Mouse (Mus musculus) thymus, adult 18-20 months (tissue): ENCODE data around the gene Mterf1a.
A peak's percentile ranks its signal among the peaks of the same experiment; 100 is the strongest.
"Not testable (repeated sequence)": the region's sequence is repeated elsewhere in the genome, so short reads cannot be mapped to it uniquely, and the experiment has no call there.

Experiments used
- DNase-seq, 2 experiments: peaks; one replicate each; pipeline ENCODE4 v3.0.0; 2022; ENCODE audit warnings: mixed read lengths in 2 of 2

Mterf1a gene

GRCm38 (mm10) chr5:3893459-3894293 is at the start of gene Mterf1a:
Mterf1a (minus strand) TSS chr5:3893933.
- peak; percentile 23 to 26 for DNase-seq

- DNase-seq = not testable (repeated sequence)
These were observed 49.4 kb upstream of the Mterf1a start for GRCm38 (mm10) chr5:3943169-3943568.

GRCm38 (mm10) chr5:3941240-3941639 is 47.5 kb upstream of the Mterf1a start:
- no peak for DNase-seq

DNA sequence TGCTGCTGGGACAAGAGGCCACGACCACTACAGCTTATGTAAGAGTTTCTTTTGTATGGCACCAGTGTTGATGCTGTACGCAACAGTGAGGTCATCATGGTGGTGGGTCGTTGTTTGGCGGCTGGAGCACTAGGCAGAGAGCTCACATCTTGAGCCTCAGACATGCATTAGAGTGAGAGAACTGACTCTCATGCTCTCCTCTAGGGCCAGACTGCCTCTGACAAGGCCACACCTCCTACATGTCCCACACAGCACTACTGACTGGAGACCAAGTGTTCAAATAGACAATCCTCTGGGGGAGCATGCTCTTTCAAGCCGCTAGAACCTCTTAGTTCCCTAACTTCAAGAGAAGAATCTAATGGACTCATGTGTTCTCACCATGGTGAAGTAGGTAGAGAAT is 45.6 kb upstream of the Mterf1a start:
- no peak for DNase-seq

DNA sequence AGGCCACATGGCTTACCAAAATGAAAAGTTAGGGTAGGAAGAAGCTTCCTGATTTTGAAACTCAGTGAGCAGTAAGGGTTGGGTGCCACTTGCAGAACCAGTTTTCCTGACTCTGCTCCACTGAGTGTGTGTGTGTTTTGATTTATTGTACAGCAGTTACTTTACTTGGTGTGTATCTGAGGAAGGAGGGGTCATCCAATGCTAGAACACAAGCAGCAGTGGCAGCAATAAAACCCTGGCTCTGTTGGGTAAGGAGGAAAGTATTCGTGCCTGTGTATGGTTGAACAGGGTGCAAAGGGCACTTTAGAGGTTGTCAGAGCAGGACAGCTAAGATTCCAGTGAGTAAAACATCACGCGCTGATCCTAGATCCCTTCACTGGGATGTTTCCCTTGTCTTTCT is 45.2 kb upstream of the Mterf1a start:
- no peak for DNase-seq

- no peak for DNase-seq
These were observed 42.2 kb upstream of the Mterf1a start for GRCm38 (mm10) chr5:3935778-3936554.

GRCm38 (mm10) chr5:3935266-3935665 is 41.5 kb upstream of the Mterf1a start:
- no peak for DNase-seq

DNA sequence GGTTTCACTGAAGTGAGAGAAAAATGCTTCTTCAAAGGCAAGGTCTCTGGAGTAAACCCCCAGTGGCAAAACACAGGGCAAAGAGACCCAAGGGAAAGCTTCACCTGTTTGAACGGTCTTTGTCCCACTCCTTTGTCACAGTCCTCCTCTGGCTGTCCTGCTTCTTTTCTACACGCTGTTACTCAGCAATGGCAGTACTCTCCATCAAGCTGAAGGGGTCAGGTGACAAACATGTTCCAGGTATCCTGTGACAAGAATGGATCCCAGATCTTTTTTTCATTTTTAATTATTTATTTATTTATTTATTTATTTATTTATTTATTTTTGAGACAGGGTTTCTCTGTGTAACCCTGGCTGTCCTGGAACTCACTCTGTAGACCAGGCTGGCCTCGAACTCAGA is 39.8 kb upstream of the Mterf1a start:
- DNase-seq = no peak

DNA sequence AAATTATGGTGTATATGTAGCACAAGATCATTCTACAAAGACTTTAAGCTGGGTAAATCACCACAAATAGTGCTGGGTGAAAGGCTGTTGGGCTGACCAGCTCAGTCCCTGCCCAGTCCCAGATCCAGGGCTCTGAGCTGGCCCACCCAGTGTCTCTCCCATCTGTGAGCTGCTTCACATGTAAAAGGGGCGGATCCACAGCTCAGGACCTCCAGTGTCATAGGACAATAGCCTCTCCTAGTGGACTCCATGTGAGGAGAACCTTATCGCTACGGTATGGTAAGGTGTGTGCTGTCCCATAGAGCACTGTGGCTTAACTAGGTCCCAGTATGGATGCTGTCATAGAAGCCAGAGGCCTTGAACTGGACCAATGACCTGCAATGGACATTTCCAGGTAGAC is 37.9 kb upstream of the Mterf1a start:
- no peak for DNase-seq

- DNase-seq = no peak
These were observed 37.0 kb upstream of the Mterf1a start for GRCm38 (mm10) chr5:3930760-3931159.

GRCm38 (mm10) chr5:3928690-3929046 is 34.9 kb upstream of the Mterf1a start:
- peak; percentile 13 to 37 for DNase-seq

DNA sequence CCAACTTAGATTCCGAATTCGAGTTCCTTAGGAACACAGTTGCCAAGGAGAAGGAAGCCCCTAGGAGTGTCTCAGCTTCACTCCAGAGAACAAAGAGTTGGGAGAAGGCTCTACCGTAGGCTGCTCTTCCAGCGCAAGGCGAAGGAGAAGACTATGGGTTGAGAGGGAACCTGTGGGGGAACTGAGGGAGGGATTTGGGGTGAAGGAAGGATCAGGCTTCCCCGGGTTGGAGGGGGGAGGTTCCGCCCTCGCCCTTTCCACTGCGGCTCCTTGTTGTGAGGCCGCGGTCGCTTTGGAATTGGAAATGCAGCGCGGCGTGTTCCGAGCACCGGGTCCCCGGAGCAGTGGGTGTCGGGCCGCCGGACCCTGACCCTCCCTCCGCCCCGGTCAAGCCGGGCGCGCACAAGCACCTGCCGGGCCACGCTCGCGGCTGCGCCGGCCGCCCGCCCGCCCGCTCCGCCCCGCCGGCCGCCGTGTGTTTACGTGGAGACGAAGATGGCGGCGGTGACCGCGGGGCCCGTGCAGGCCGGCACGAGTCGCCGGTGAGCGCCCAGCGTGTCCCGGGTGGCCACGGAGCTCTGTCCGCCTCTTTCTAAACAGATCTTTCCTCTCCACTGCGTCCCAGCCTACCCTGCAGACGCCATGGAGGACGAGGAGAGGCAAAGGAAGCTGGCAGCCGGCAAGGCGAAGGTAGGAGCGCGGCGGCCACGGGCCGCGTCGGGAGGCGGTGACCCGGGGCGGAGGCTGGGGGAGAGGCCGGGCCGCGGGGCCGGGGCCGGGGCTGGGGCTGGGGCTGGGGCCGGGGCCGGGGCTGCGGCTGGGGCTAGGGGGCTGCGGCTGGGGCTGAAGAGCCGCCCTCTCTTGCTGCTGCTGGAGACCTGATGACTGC is 34.3 kb upstream of the Mterf1a start, which contains the start of gene Akap9:
Akap9 (plus strand) TSS at position 254 of the 889 bp plus-strand sequence.
- DNase-seq = peak; percentile 29 to 30

DNA sequence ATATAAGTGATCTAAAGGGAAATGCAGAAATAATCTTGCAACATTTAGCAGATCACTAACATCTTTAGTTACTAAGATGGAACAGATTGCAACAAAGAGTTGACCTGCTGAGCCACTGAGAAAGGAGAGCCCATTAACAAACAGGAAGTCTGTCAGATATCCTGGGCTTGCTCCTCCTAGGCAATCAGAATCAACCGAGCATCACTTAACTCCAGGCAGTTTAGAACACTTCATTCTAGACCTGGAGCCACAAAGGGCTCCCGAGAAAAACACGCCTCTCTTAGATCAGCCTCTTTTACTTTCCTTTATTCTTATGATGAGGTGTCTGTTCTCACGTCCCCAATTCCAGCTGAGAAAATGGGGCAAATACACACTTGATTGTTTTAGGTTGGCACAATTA is 32.9 kb upstream of the Mterf1a start:
- no peak for DNase-seq

- DNase-seq = no peak
These were observed 28.6 kb upstream of the Mterf1a start for GRCm38 (mm10) chr5:3922350-3922749.

DNA sequence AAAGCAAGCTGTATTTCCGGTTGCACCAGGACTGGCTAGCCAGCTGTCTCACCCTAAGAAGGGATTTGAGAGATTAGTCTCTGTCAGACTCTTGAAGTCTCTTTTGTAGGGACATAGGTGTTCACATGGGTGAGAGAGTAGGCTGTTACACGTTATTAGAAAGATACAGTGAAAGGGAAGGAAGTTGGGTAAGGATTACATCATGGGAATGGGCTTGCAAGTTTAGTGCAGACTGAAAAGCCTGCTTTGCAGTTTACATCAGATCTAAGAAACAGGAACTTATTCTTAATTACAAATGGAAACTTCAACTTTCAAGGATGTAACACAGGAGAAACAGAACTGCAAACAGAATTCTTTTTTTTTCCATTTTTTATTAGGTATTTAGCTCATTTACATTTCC is 11.7 kb upstream of the Mterf1a start:
- DNase-seq = no peak

GRCm38 (mm10) chr5:3894294-3894619 is 524 bp upstream of the Mterf1a start:
- not testable (repeated sequence) for DNase-seq

DNA sequence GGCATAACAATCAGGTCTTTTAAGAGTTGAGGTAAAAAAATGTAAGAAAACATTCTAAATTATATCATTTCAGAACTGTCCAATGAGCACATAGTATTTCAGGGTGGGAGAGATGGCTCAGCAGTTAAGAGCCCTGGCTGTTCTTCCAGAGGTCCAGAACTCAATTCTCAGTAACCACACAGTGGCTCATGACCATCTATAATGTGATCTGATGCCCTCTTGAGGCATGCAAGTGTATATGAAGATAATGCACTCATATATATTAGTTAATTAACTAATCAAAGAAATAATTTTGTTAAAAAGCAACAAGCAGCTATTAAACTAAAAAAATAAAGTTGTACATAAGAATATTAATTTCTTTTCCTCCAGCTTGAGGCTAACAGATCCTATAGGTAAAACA is 4.5 kb downstream of the Mterf1a start:
- DNase-seq = no peak

- not testable (repeated sequence) for DNase-seq
These were observed 6.9 kb downstream of the Mterf1a start for GRCm38 (mm10) chr5:3886862-3887261.

DNA sequence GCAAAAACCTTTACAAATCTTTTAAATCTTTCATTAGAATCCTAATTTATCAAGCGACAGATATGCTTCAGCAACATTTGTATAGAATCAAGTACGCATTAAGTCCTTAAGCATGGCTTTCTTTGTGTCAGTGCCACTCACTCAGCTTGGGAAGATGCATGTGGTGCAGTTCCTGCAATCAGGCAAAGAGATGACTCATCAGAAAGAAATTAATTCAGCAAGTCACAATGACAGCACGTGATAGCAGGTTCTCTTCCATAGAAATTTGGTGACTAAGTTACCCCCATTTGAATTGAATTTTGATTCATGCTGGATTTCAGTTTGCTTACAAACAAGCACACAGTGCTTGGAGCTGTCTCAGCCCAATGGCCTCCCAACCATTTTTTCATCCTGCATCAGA is 20.2 kb downstream of the Mterf1a start:
- no peak for DNase-seq

DNA sequence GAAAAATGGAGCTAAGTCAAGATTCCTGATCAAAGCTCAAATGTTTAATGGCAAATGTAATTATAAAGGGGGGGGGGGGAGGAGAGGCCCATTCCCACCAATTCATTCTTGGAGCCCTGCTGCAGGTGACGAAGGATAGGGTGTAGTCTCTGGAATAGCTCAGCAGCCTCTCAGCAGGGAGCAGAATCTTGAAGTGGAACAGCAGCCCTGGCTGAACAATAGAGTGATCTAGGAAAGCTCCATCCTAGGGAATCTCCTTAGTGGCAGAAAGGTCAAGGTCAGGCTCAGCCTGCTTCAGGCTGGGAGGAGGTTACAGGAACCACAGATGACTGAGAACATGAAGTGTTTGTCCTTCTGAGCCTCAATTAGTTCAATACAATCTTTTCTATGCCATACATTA is 21.4 kb downstream of the Mterf1a start:
- no peak for DNase-seq

GRCm38 (mm10) chr5:3870161-3870560 is 23.6 kb downstream of the Mterf1a start:
- DNase-seq = no peak

- DNase-seq = no peak
These were observed 48.7 kb downstream of the Mterf1a start, which contains the start of gene Lrrd1 for GRCm38 (mm10) chr5:3845026-3845425. Lrrd1 (plus strand) TSS chr5:3845173.
